Mouse (Mus musculus) thymus, postnatal 25 days (tissue): ENCODE measurements at regions not wholly inside any gene's neighbourhood (a gene's known extent, or its start where the extent isn't known, plus 50 kb on each side); places are given as distances from the start of the nearest gene placed in this dataset.
A peak's percentile ranks its signal among the peaks of the same experiment; 100 is the strongest.

Experiments
- DNase-seq: peaks from one replicate; pipeline ENCODE4 v3.0.0; 2022

- no peak for DNase-seq
Observed at GRCm38 (mm10) chr3:50761766-50762165, 318.4 kb upstream of the Slc7a11 start.

DNA sequence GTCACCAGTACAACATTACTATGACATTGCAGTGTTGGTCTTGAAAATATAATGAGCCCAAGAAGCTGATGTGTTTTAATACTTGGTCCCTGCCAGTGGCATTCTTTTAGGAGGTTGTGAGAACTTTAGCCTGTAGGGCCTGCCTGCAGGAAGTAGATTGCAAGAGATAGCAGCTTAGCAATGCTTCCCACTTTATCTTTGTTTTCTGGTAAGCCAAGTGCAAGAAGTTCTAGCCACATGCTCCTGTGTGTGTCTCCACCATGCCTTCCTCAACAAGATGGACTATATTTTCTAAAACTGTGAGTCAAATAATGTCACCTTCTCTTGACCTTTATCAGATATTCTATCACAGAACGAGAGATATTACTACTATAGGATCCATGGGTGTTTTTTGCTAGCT, 314.7 kb upstream of the Slc7a11 start:
- no peak for DNase-seq

GRCm38 (mm10) chr3:50737173-50737572, 293.8 kb upstream of the Slc7a11 start:
- no peak for DNase-seq

- no peak for DNase-seq
Observed at GRCm38 (mm10) chr3:50719035-50719434, 275.6 kb upstream of the Slc7a11 start.

DNA sequence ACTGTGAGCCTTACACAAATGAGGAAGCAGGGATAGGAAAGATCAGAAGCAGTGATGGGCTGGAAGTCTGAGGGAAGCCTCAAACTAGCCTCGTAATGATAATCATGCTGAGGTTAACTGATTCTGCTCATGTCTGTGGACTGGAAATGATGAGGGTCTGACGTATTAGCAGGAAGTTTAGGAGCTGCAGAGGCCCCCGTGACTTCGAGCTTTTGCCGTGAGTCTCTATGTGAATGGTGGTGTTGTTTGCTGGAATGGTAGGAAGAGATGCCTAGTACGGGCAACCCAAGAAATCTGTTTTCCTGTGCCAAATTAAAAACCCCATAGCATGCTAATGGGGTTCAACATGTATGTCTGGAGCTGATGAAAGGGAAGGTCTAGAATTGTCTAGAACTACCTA, 270.0 kb upstream of the Slc7a11 start:
- no peak for DNase-seq

DNA sequence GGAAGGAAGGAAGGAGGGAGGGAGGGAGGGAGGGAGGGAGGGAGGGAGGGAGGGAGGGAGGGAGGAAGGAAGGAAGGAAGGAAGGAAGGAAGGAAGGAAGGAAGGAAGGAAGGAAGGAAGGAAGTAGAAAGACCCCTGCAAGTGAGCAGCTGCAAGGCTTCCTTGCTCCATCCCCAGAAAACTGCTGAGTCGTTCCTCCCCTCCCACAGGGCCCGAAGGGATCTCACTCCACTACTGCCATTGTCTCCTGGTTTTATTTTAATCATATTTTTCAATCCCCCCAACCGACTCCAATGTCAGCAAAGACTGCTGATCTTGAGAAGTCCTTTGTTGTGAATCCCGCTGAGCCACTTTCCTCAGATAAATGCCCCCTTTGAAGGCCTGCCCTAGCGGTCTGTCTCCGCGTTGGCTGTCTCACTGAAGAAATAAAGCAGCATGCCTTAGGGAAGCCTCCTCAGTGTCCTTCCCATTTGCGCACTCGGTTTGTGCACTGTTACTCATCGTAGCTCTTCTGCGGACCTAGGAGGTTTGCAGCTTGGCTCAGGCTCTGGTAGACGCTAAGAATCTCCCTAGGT, 266.1 kb upstream of the Slc7a11 start:
- DNase-seq, result no peak

GRCm38 (mm10) chr3:50706707-50707106, 263.3 kb upstream of the Slc7a11 start:
- DNase-seq, result no peak

GRCm38 (mm10) chr3:50694904-50695680, 251.7 kb upstream of the Slc7a11 start:
- DNase-seq, result peak; percentile 40

GRCm38 (mm10) chr3:50694497-50694896, 251.1 kb upstream of the Slc7a11 start:
- peak; percentile 33 for DNase-seq

DNA sequence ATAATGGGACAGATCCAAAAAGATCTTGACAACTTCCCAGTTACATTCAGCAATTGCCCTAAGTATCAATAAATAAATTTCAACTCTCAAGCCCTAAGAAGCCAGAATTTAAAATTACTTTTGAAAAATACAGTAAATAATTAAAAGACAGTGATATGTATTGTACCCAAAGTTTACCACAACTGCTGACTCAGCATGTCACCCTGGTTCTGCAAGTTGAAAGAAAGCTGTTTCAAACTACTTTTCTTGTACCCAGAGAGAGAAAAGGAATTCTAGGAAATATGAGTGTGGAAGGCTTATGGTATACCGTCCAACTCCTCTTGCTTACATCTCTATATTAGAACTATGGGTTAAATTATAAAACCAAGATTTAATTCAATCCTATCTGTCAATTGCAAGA, 248.9 kb upstream of the Slc7a11 start:
- no peak for DNase-seq

- no peak for DNase-seq
Observed at GRCm38 (mm10) chr3:50690750-50691149, 247.3 kb upstream of the Slc7a11 start.

DNA sequence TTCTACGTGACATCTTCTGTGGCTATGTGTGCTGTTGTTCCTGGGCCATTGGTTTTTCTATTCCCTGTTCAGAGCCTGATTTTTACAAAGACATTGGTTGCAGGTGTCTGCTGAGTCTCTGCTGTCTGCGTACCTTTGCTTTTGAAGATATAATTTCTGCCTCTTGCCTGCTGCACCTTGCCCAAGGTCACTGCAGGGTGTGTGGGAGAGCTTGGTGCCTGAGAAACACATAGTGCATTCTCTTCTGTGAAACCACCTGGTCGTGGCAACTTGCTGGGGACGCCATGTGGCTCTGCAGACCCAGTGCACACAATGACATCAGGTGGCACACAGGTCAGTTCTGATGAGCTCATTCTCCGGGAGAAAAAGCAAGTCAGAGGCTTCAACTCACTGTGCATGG, 246.0 kb upstream of the Slc7a11 start:
- DNase-seq, result peak; percentile 59

GRCm38 (mm10) chr3:50687755-50688154, 244.3 kb upstream of the Slc7a11 start:
- DNase-seq, result peak; percentile 48

DNA sequence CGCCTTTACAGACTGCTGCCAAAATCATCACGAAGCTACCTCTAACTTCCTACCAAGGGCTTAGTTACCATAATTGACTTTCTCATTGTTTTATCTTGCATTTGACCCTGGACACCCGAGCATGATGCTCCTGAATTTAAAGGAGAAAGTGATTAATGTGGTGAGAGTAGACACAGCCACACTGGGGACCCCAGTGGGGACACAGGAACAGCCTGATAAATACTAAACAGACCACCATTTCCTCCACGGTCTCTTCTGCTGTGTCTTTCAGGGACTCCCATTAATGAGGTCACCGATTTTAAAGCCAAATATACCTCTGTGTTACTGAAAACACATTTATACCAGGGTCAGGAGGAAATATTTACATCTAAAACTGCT, 235.2 kb upstream of the Slc7a11 start:
- DNase-seq, result no peak

DNA sequence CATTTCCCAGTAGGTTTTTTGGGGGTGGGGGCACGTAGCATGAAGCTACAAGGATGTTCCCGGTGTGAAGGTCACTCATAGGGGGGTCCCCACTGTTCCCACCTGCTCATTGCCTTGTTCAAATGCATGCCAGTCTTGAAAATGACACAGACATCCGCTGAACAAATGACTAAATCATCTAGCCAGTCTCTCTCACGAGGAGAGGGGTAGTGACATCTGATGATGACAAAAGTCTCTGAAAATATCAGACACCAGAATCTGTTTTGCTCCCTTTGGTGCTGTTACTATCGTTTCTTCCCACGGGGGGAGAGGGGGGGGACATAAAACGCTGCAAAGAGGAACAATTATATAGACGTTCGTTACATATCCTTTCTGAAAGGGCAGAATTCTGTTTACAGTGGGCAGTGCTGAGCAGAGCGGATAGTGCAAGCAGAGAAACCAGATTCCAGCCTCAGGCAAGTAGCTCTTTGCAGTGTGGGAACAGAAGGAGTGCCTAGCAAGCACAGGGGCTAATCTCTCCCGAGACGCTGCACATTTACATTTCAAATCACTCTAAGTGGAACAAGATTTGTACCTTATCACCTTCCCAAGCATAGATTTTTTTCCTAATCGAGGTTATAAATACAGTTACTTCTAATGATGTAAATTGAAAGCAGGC, 234.7 kb upstream of the Slc7a11 start:
- DNase-seq, result no peak

DNA sequence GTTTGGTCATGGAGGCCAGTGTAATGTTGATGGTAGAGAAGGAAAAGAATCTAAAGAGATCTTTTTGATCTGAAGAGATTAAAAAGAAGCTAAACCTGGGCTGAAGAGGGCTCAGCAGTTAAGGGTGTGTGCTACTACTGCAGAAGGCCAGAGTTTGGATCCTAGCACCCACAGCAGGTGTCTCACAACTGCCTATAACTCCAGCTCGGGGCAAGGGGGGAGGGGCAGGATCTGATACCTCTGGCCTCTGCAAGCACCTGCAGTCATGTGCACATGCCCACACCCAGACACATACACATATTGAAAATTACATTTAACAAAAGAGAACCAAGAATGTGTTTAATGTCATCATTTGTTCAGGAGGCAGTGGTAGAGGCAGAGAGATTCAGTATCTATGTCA, 232.4 kb upstream of the Slc7a11 start:
- peak; percentile 91 for DNase-seq

- DNase-seq, result no peak
Observed at GRCm38 (mm10) chr3:50674860-50675566, 231.6 kb upstream of the Slc7a11 start.

DNA sequence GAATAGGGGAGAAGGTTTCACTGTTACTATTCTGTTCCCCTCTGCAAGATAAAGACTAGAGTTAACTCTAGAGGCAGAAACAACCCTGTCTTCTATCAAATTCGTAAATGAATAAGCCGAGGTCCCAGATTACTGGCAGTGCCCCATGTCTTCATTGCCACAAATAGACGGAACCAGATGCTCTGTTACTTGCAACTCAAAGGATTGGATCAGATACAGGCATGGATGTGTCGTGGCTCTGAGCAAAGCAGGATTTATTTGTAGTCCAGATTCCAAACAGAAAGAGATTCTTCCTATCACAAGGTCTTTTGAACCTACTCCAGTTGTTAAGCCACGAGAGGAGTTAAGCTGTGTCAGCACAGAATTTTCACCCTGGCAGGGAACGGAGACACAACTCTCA, 221.9 kb upstream of the Slc7a11 start:
- no peak for DNase-seq

GRCm38 (mm10) chr3:50660966-50661365, 217.6 kb upstream of the Slc7a11 start:
- peak; percentile 58 for DNase-seq

GRCm38 (mm10) chr3:50660566-50660965, 217.2 kb upstream of the Slc7a11 start:
- DNase-seq, result no peak

- no peak for DNase-seq
Observed at GRCm38 (mm10) chr3:50657890-50658289, 214.5 kb upstream of the Slc7a11 start.

- DNase-seq, result no peak
Observed at GRCm38 (mm10) chr3:50654441-50654840, 211.0 kb upstream of the Slc7a11 start.

- DNase-seq, result no peak
Observed at GRCm38 (mm10) chr3:50652265-50652664, 208.9 kb upstream of the Slc7a11 start.

GRCm38 (mm10) chr3:50643068-50643467, 199.7 kb upstream of the Slc7a11 start:
- no peak for DNase-seq
